Mouse (Mus musculus) cerebellum, adult 9-10 months (tissue): ENCODE measurements around the gene Kcnip4.

Experiments
- DNase-seq: peaks from one replicate; pipeline ENCODE4 v3.0.0; 2022

Gene Kcnip4

GRCm38 (mm10) chr5:48371890-48372766, 1152.6 kb downstream of the Kcnip4 start:
- DNase-seq, result peak; percentile 94

- DNase-seq, result no peak
Observed at GRCm38 (mm10) chr5:48349309-48349708, 1175.4 kb downstream of the Kcnip4 start.

- no peak for DNase-seq
Observed at GRCm38 (mm10) chr5:48345983-48346648, 1178.6 kb downstream of the Kcnip4 start.

DNA sequence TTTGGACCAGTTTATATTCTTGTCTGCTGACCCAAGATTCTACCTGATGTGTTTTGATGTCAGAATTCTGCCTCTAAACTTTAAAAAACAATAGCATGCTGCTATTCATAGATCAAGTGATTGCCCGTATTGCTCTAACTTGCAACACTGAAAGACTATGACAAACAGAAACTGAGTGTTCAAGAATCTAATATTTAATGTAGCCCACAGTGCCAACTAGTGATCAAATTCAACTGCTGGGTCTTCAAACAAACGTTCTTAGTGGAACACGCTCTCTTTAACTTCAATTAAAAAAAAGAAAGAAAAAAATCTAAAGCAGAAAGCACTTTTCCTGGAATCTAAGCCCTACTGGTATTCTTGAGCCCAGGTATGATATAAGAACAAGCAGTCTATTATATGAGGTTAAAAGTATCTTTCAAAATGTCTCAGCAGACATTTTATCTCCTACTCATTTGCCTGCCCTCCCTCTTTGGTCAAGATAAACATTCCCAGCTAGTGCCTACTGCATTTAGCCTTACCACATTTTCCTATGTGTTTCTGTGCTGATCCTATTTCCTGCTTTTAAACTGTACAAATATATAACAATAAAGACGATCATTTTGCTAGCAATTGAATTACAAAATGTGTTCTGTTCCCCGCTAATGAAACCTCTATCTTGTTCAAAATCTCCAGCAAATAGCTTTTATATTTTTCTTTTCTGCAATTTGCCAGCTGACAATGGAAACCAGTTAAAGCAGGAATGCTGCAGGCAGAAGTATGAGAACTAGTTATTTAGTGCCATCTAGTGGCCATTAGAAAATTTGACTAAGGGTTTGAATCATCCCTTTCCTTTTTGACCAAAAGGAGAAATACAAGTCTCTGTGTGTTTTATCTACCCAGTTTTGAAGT, 1179.4 kb downstream of the Kcnip4 start:
- DNase-seq, result peak; percentile 27

GRCm38 (mm10) chr5:48340808-48341433, 1183.8 kb downstream of the Kcnip4 start:
- DNase-seq, result no peak
